Mouse (Mus musculus): ENCODE data around the gene Rasgrp3. TPM values are rescaled to one million over a fixed set of nuclear protein-coding genes. Genes with fewer than 3 reads are reported as not detected.
"Not testable (repeated sequence)": the region's sequence is repeated elsewhere in the genome, so short reads cannot be mapped to it uniquely, and the experiment has no call there.

Rasgrp3 gene
- total RNA-seq (2021), result 10 to 100 TPM; 13.3 to 23.5 TPM
- long read RNA-seq, experiment 1, result 0 reads
- long read RNA-seq, experiment 2, partial matches to known transcripts, result 1 of 1 reads
- long read RNA-seq, experiment 2, other reads (novel, unspliced or antisense), result 0 of 1 reads

GRCm38 (mm10) chr17:75435599-75435998 lies at the start of gene Rasgrp3:
TSS of gene Rasgrp3 (plus strand) at chr17:75435896.
- DNase-seq, result peak in 1 of 2 experiments; percentile 25

GRCm38 (mm10) chr17:75388402-75388801 lies 47.3 kb upstream of the Rasgrp3 start:
- DNase-seq, result no peak

GRCm38 (mm10) chr17:75390142-75390541 lies 45.6 kb upstream of the Rasgrp3 start:
- DNase-seq, result no peak

- DNase-seq, result no peak
These were observed 44.1 kb upstream of the Rasgrp3 start for GRCm38 (mm10) chr17:75391429-75392192.

GRCm38 (mm10) chr17:75406405-75406804 lies 29.3 kb upstream of the Rasgrp3 start:
- peak in 1 of 2 experiments; percentile 10 for DNase-seq

- DNase-seq, result no peak
These were observed 18.8 kb upstream of the Rasgrp3 start for GRCm38 (mm10) chr17:75416861-75417260.

GRCm38 (mm10) chr17:75434152-75434551 lies 1.5 kb upstream of the Rasgrp3 start:
- no peak for DNase-seq

GRCm38 (mm10) chr17:75434871-75435270 lies 825 bp upstream of the Rasgrp3 start:
- DNase-seq, result no peak

GRCm38 (mm10) chr17:75436095-75436494 lies 399 bp downstream of the Rasgrp3 start:
- DNase-seq, result no peak

- DNase-seq, result no peak
These were observed 1.1 kb downstream of the Rasgrp3 start for GRCm38 (mm10) chr17:75436819-75437218.

GRCm38 (mm10) chr17:75437239-75437750 lies 1.6 kb downstream of the Rasgrp3 start:
- no peak for DNase-seq

GRCm38 (mm10) chr17:75438162-75438561 lies 2.5 kb downstream of the Rasgrp3 start:
- DNase-seq, result no peak

- DNase-seq, result no peak
These were observed 3.4 kb downstream of the Rasgrp3 start for GRCm38 (mm10) chr17:75439062-75439461.

- DNase-seq, result no peak
These were observed 4.9 kb downstream of the Rasgrp3 start for GRCm38 (mm10) chr17:75440619-75441018.

GRCm38 (mm10) chr17:75441260-75441830 lies 5.6 kb downstream of the Rasgrp3 start:
- DNase-seq, result no peak

GRCm38 (mm10) chr17:75442352-75442751 lies 6.7 kb downstream of the Rasgrp3 start:
- no peak for DNase-seq

GRCm38 (mm10) chr17:75443064-75443621 lies 7.4 kb downstream of the Rasgrp3 start:
- DNase-seq, result no peak

GRCm38 (mm10) chr17:75448257-75448656 lies 12.6 kb downstream of the Rasgrp3 start:
- no peak for DNase-seq

- no peak for DNase-seq
These were observed 13.3 kb downstream of the Rasgrp3 start for GRCm38 (mm10) chr17:75449022-75449421.

- no peak for DNase-seq
These were observed 16.6 kb downstream of the Rasgrp3 start for GRCm38 (mm10) chr17:75452313-75452712.

- no peak for DNase-seq
These were observed 17.9 kb downstream of the Rasgrp3 start for GRCm38 (mm10) chr17:75453639-75454038.

- not testable (repeated sequence) for DNase-seq
These were observed 20.4 kb downstream of the Rasgrp3 start for GRCm38 (mm10) chr17:75456096-75456495.

- no peak for DNase-seq
These were observed 24.9 kb downstream of the Rasgrp3 start for GRCm38 (mm10) chr17:75460621-75461020.
